Mouse (Mus musculus): ENCODE results near the gene Me3. TPM values are rescaled to one million over a fixed set of nuclear protein-coding genes. Genes with fewer than 3 reads are reported as not detected.

Me3 gene
- polyA plus RNA-seq, 1 experiment: 0.44 TPM

DNA sequence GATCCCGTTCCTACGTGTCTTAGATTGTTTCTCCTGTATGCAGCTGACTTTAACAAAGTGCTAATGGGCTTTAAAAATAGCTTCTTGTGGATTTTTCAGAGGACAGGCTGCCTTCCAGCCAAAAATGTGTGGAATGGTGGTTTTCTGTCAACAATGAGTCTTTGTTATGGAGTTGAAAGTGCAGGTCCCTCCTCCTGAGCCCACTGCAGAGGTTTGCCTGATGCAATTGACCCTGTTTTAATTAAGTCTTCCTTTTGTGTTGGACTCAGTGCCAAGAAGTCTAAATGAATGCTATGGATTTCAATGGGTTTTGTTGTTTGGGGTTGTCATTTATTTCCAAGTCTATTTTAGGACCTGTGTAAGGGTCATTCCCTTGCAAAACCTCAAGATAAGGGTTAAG is 141.7 kb downstream of the Me3 start:
- H3K4me3 ChIP-seq (ENCODE audit: extremely low read depth, insufficient read depth, insufficient read length): no peak overlapping the region
- WGBS: 70% methylated on average over 2 of the region's 2 CpGs
- H3K27me3 ChIP-seq (ENCODE audit: control insufficient read depth, insufficient read depth, low read length): no peaks in the 10 kb centered on the region
- no peaks in the 10 kb centered on the region for H3K4me1 ChIP-seq (ENCODE audit: control insufficient read depth, insufficient read depth, insufficient read length)
- no peak overlapping the region for H3K27ac ChIP-seq (ENCODE audit: insufficient read depth, low read length)
- DNase-seq (ENCODE audit: low read depth in 1 of 2, low spot score in 2 of 2): no peak
- H3K36me3 ChIP-seq (ENCODE audit: control insufficient read depth, insufficient read depth, low read length): no peaks in the 10 kb centered on the region
- TF ChIP-seq CTCF (IDR thresholded peaks at IDR 0.05; ENCODE audit: extremely low read depth, insufficient read depth, insufficient read length, insufficient replicate concordance): no peak
- no peak for TF ChIP-seq POLR2A (IDR thresholded peaks at IDR 0.05; ENCODE audit: low read depth, low read length)

DNA sequence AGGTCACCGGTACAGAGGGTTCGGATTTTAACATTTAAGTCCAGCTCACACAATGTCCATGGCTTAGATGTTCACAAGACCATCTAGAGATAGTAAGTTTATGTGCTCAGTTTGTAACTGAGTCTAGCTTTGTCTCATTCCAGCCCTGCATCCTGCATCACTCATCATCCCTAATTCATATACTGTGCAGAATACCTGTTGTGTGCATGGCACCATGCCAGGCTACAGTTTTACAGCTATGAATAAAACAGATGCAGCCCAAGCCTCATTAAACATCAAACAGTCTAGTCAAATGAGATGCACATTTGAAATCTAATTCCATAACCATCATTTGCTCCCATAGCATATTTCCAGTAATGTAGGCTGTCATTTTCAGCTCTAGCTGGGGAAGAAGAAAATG is 143.7 kb downstream of the Me3 start:
- TF ChIP-seq POLR2A (IDR thresholded peaks at IDR 0.05; ENCODE audit: low read depth, low read length): no peak
- no peak for TF ChIP-seq CTCF (IDR thresholded peaks at IDR 0.05; ENCODE audit: extremely low read depth, insufficient read depth, insufficient read length, insufficient replicate concordance)
- WGBS: 93% methylated on average over 2 of the region's 2 CpGs
- Histone ChIP-seq H3K4me1 (ENCODE audit: control insufficient read depth, insufficient read depth, insufficient read length) (no peaks in the 10 kb centered on the region), H3K36me3 (ENCODE audit: control insufficient read depth, insufficient read depth, low read length) (no peaks in the 10 kb centered on the region), H3K27ac (ENCODE audit: insufficient read depth, low read length) (no peak overlapping the region), H3K27me3 (ENCODE audit: control insufficient read depth, insufficient read depth, low read length) (no peaks in the 10 kb centered on the region), H3K4me3 (ENCODE audit: extremely low read depth, insufficient read depth, insufficient read length) (no peak overlapping the region)
- no peak for DNase-seq (ENCODE audit: low read depth in 1 of 2, low spot score in 2 of 2)

DNA sequence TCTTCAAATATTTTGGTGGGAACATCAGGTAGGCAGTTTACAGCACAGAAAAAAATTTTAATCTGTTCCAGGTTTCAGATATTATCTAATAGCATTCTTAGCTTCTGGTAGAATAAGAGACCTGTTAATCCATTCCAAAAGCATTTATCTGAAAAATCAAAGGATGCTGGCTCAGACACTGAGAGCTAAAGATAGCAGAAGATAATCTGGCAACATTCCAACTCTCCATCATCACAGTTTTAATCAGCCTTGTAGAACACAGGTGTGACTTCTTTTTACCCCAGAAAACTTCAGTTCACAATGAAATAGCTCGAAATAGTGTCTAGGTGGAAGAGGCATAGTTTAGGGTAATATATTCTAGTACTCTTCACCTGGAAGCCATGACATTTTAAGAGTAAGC is 149.2 kb downstream of the Me3 start:
- Histone ChIP-seq H3K4me1 (ENCODE audit: control insufficient read depth, insufficient read depth, insufficient read length) (no peaks in the 10 kb centered on the region), H3K36me3 (ENCODE audit: control insufficient read depth, insufficient read depth, low read length) (no peaks in the 10 kb centered on the region), H3K27me3 (ENCODE audit: control insufficient read depth, insufficient read depth, low read length) (no peaks in the 10 kb centered on the region), H3K4me3 (ENCODE audit: extremely low read depth, insufficient read depth, insufficient read length) (no peak overlapping the region), H3K27ac (ENCODE audit: insufficient read depth, low read length) (no peak overlapping the region)
- TF ChIP-seq POLR2A (IDR thresholded peaks at IDR 0.05; ENCODE audit: low read depth, low read length): no peak
- no peak for TF ChIP-seq CTCF (IDR thresholded peaks at IDR 0.05; ENCODE audit: extremely low read depth, insufficient read depth, insufficient read length, insufficient replicate concordance)
- 63% methylated on average over 1 of the region's 1 CpGs for WGBS
- DNase-seq (ENCODE audit: low read depth in 1 of 2, low spot score in 2 of 2): no peak

DNA sequence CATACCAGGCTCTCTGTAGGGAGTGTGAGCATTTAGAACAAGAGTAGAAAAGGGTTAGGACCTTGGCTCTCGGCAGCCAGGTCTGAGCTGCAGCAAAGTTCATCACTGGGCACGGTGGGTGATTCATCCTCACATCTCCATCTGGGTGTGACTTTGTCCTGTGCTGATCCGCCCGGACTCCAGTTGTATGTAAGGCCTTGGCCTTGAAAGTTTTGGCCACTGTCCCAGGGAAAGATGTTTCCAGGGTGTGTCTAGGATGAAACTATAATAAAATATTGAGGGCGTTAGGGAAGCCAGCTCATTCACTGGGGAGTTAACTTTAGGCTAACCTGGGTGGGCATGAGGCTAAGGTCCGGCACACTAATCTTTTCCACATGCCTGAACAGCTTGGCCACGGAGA is 155.5 kb downstream of the Me3 start:
- TF ChIP-seq POLR2A (IDR thresholded peaks at IDR 0.05; ENCODE audit: low read depth, low read length): no peak
- 85% methylated on average over 7 of the region's 7 CpGs for WGBS
- H3K27ac ChIP-seq (ENCODE audit: insufficient read depth, low read length): no peak overlapping the region

DNA sequence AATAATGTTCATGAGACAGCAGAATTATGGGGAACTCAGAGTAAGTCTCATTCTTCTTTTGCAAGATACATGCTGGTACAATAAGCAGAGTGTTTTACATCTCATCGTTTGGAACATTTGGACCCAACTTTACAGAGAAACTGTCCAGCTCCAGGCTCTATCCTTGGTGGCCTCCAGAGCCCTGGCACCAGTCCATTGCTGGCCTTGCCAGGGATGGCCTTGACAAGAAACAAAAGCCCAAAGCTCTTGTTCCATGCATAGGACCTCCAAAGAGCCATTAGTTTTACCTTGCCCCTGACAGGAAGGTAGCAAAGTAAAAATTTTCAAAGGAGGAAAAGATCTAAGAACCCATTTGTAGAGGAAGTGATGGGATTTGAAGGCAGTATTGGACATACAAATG is 160.4 kb downstream of the Me3 start:
- H3K27ac ChIP-seq (ENCODE audit: insufficient read depth, low read length): no peak overlapping the region
- no peak overlapping the region for H3K4me3 ChIP-seq (ENCODE audit: extremely low read depth, insufficient read depth, insufficient read length)
- no peaks in the 10 kb centered on the region for H3K36me3 ChIP-seq (ENCODE audit: control insufficient read depth, insufficient read depth, low read length)
- H3K27me3 ChIP-seq (ENCODE audit: control insufficient read depth, insufficient read depth, low read length): no peaks in the 10 kb centered on the region
- WGBS: 94% methylated on average over 1 of the region's 1 CpGs
- DNase-seq (ENCODE audit: low read depth in 1 of 2, low spot score in 2 of 2): no peak
- TF ChIP-seq CTCF (IDR thresholded peaks at IDR 0.05; ENCODE audit: extremely low read depth, insufficient read depth, insufficient read length, insufficient replicate concordance): no peak
- TF ChIP-seq POLR2A (IDR thresholded peaks at IDR 0.05; ENCODE audit: low read depth, low read length): no peak
- no peaks in the 10 kb centered on the region for H3K4me1 ChIP-seq (ENCODE audit: control insufficient read depth, insufficient read depth, insufficient read length)

More for the DNA sequence above, 155.5 kb downstream of the Me3 start:
- Histone ChIP-seq H3K4me3 (ENCODE audit: extremely low read depth, insufficient read depth, insufficient read length) (no peak overlapping the region), H3K27me3 (ENCODE audit: control insufficient read depth, insufficient read depth, low read length) (no peaks in the 10 kb centered on the region), H3K36me3 (ENCODE audit: control insufficient read depth, insufficient read depth, low read length) (no peaks in the 10 kb centered on the region), H3K4me1 (ENCODE audit: control insufficient read depth, insufficient read depth, insufficient read length) (no peaks in the 10 kb centered on the region)
- DNase-seq (ENCODE audit: low read depth in 1 of 2, low spot score in 2 of 2): no peak

DNA sequence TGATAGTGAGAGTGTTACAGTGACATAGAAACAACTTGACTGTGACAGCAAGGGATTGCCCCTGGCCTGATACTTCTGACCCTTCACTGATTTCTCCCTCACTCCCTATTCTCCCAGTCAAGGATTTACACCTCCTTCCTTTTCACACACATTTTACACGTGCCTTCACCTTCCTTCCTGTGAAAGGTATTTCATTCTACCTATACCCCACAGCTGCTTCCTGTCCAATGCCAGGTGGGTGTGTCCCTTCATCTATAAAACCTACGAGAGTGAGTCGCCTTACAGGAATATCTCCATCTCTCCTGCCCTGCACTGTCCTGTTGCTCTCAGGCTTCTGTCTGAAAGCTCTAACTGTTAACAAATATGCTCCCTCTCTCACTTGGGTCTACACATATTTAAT is 163.2 kb downstream of the Me3 start:
- H3K4me3 ChIP-seq (ENCODE audit: extremely low read depth, insufficient read depth, insufficient read length): no peak overlapping the region
- H3K27ac ChIP-seq (ENCODE audit: insufficient read depth, low read length): no peak overlapping the region
- H3K4me1 ChIP-seq (ENCODE audit: control insufficient read depth, insufficient read depth, insufficient read length): no peaks in the 10 kb centered on the region
- no peak for DNase-seq (ENCODE audit: low read depth in 1 of 2, low spot score in 2 of 2)
- TF ChIP-seq POLR2A (IDR thresholded peaks at IDR 0.05; ENCODE audit: low read depth, low read length) (no peak), CTCF (IDR thresholded peaks at IDR 0.05; ENCODE audit: extremely low read depth, insufficient read depth, insufficient read length, insufficient replicate concordance) (no peak)
- H3K36me3 ChIP-seq (ENCODE audit: control insufficient read depth, insufficient read depth, low read length): no peaks in the 10 kb centered on the region
- WGBS: 57% methylated on average over 3 of the region's 3 CpGs
- no peaks in the 10 kb centered on the region for H3K27me3 ChIP-seq (ENCODE audit: control insufficient read depth, insufficient read depth, low read length)

DNA sequence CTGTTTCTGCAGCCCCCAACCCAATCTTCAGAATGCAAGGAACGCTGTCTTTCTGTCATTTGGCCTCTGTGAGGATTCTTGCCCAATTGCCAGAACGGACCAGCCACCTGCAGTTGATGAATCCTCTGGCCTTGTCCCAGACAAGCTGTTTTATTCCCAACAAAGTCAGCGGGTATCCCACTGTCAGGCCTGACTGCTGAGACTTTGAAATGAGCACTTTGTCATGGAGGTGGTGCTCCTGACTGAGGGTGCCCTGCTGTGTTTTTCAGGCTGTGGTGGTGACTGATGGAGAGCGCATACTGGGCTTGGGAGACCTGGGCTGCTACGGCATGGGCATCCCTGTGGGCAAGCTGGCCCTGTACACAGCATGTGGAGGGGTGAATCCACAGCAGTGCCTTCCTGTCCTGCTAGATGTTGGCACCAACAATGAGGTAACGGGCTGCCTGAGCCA is 164.2 kb downstream of the Me3 start:
- H3K4me1 ChIP-seq (ENCODE audit: control insufficient read depth, insufficient read depth, insufficient read length): no peaks in the 10 kb centered on the region
- 69% methylated on average over 6 of the region's 6 CpGs for WGBS
- no peaks in the 10 kb centered on the region for H3K36me3 ChIP-seq (ENCODE audit: control insufficient read depth, insufficient read depth, low read length)
- H3K4me3 ChIP-seq (ENCODE audit: extremely low read depth, insufficient read depth, insufficient read length): no peak overlapping the region
- DNase-seq (ENCODE audit: low read depth in 1 of 2, low spot score in 2 of 2): no peak
- no peak overlapping the region for H3K27ac ChIP-seq (ENCODE audit: insufficient read depth, low read length)
- no peaks in the 10 kb centered on the region for H3K27me3 ChIP-seq (ENCODE audit: control insufficient read depth, insufficient read depth, low read length)
- TF ChIP-seq CTCF (IDR thresholded peaks at IDR 0.05; ENCODE audit: extremely low read depth, insufficient read depth, insufficient read length, insufficient replicate concordance) (no peak), POLR2A (IDR thresholded peaks at IDR 0.05; ENCODE audit: low read depth, low read length) (no peak)
